Mouse (Mus musculus): ENCODE results near the gene Hnrnpk. TPM values are rescaled to one million over a fixed set of nuclear protein-coding genes. Genes with fewer than 3 reads are reported as not detected.
A peak's percentile ranks its signal among the peaks of the same experiment; 100 is the strongest.
"Not testable (repeated sequence)": the region's sequence is repeated elsewhere in the genome, so short reads cannot be mapped to it uniquely, and the experiment has no call there.

Gene Hnrnpk
- polyA plus RNA-seq, 1 experiment from 2014 or later: 1,061 TPM

GRCm38 (mm10) chr13:58373153-58373470 lies 30.0 kb downstream of the Hnrnpk start:
- H3K9me3 ChIP-seq (replicated peaks; ENCODE audit: control insufficient read depth, low read length): no peaks in the 10 kb centered on the region
- no peak overlapping the region for H3K27ac ChIP-seq (ENCODE audit: low read length)
- no peak overlapping the region for H3K4me2 ChIP-seq (ENCODE audit: low read depth, low read length)
- no peaks in the 10 kb centered on the region for H3K27me3 ChIP-seq (ENCODE audit: control insufficient read depth, insufficient read depth, low read length)
- peak; percentile 72; the same call in 1 of the 2 replicates for ATAC-seq (replicated peaks; ENCODE audit: extremely low read depth, insufficient read depth, low FRiP score)
- 66% methylated on average over 2 of the region's 2 CpGs for WGBS
- H3K36me3 ChIP-seq (ENCODE audit: control insufficient read depth, insufficient read depth): no peaks in the 10 kb centered on the region
- H3K9ac ChIP-seq (ENCODE audit: low read length): no peak overlapping the region
- no peak overlapping the region for H3K4me3 ChIP-seq (ENCODE audit: low read length)
- H3K4me1 ChIP-seq (ENCODE audit: control insufficient read depth, insufficient read depth, low read length): no peaks in the 10 kb centered on the region

- Histone ChIP-seq H3K36me3 (ENCODE audit: control insufficient read depth, insufficient read depth) (no peaks in the 10 kb centered on the region), H3K27me3 (ENCODE audit: control insufficient read depth, insufficient read depth, low read length) (no peaks in the 10 kb centered on the region), H3K27ac (ENCODE audit: low read length) (no peak overlapping the region), H3K4me1 (ENCODE audit: control insufficient read depth, insufficient read depth, low read length) (no peaks in the 10 kb centered on the region), H3K4me3 (ENCODE audit: low read length) (no peak overlapping the region), H3K9ac (ENCODE audit: low read length) (no peak overlapping the region), H3K9me3 (replicated peaks; ENCODE audit: control insufficient read depth, low read length) (no peaks in the 10 kb centered on the region), H3K4me2 (ENCODE audit: low read depth, low read length) (no peak overlapping the region)
- no peak; the same call in 1 of the 2 replicates for ATAC-seq (replicated peaks; ENCODE audit: extremely low read depth, insufficient read depth, low FRiP score)
- 73% methylated on average over 5 of the region's 5 CpGs for WGBS
Measured at GRCm38 (mm10) chr13:58372278-58373152, 30.6 kb downstream of the Hnrnpk start.

GRCm38 (mm10) chr13:58368835-58369234 lies 34.3 kb downstream of the Hnrnpk start:
- Histone ChIP-seq H3K4me3 (ENCODE audit: low read length) (no peak overlapping the region), H3K27ac (ENCODE audit: low read length) (no peak overlapping the region), H3K4me2 (ENCODE audit: low read depth, low read length) (no peak overlapping the region), H3K9ac (ENCODE audit: low read length) (no peak overlapping the region), H3K27me3 (ENCODE audit: control insufficient read depth, insufficient read depth, low read length) (no peaks in the 10 kb centered on the region), H3K9me3 (replicated peaks; ENCODE audit: control insufficient read depth, low read length) (no peaks in the 10 kb centered on the region), H3K36me3 (ENCODE audit: control insufficient read depth, insufficient read depth) (no peaks in the 10 kb centered on the region), H3K4me1 (ENCODE audit: control insufficient read depth, insufficient read depth, low read length) (no peaks in the 10 kb centered on the region)
- no peak for ATAC-seq (replicated peaks; ENCODE audit: extremely low read depth, insufficient read depth, low FRiP score)
- WGBS: 66% methylated on average over 4 of the region's 4 CpGs

DNA sequence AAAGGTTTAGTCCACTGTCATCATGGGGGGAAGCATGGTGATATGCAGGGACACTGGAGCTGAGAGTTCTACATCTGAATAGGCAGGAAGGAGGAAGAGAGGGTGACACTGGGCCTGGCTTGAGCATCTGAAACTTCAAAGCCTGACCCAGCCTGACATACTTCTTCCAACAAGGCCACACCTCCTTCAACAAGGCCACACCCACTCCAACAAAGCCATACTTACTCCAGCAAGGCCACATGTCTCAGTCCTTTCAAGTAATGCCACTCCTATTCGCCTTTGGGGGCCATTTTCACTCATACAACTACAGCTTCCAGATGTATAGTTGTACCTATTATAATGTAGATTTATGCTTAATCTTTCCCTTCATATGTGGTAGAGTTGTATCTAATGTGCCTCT lies 35.5 kb downstream of the Hnrnpk start:
- Histone ChIP-seq H3K9ac (ENCODE audit: low read length) (no peak overlapping the region), H3K9me3 (replicated peaks; ENCODE audit: control insufficient read depth, low read length) (no peaks in the 10 kb centered on the region), H3K36me3 (ENCODE audit: control insufficient read depth, insufficient read depth) (no peaks in the 10 kb centered on the region), H3K27ac (ENCODE audit: low read length) (no peak overlapping the region), H3K4me3 (ENCODE audit: low read length) (no peak overlapping the region), H3K27me3 (ENCODE audit: control insufficient read depth, insufficient read depth, low read length) (no peaks in the 10 kb centered on the region), H3K4me2 (ENCODE audit: low read depth, low read length) (no peak overlapping the region), H3K4me1 (ENCODE audit: control insufficient read depth, insufficient read depth, low read length) (no peaks in the 10 kb centered on the region)
- 56% methylated on average over 1 of the region's 1 CpGs for WGBS
- no peak for ATAC-seq (replicated peaks; ENCODE audit: extremely low read depth, insufficient read depth, low FRiP score)

DNA sequence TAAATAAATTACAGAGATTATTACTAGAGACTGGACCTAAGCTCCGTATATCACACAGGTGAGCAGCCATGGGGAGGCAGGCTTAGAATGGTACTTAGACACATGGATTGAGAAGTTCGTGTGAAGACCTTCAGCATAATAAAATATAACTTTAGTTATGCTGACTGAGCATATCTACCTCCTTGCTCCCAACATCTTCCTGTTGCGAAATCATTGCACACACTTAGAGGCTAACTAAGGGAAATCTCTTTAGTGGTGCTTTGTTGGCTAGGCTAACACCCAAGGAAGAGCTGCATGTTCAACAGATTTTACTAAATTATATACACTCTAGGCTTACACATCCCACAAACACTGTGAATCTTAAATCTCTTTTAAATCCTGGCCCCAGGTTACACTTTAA lies 36.8 kb downstream of the Hnrnpk start:
- H3K27ac ChIP-seq (ENCODE audit: low read length): no peak overlapping the region
- H3K4me2 ChIP-seq (ENCODE audit: low read depth, low read length): no peak overlapping the region
- no peak overlapping the region for H3K4me3 ChIP-seq (ENCODE audit: low read length)
- H3K27me3 ChIP-seq (ENCODE audit: control insufficient read depth, insufficient read depth, low read length): no peaks in the 10 kb centered on the region
- H3K9ac ChIP-seq (ENCODE audit: low read length): no peak overlapping the region
- H3K4me1 ChIP-seq (ENCODE audit: control insufficient read depth, insufficient read depth, low read length): no peaks in the 10 kb centered on the region
- WGBS: 85% methylated on average over 3 of the region's 3 CpGs
- 0 out of 2 replicates have a peak, but pooled peaks cover 6% of the 10 kb centered on the region for H3K9me3 ChIP-seq (replicated peaks; ENCODE audit: control insufficient read depth, low read length)
- no peaks in the 10 kb centered on the region for H3K36me3 ChIP-seq (ENCODE audit: control insufficient read depth, insufficient read depth)
- no peak for ATAC-seq (replicated peaks; ENCODE audit: extremely low read depth, insufficient read depth, low FRiP score)

DNA sequence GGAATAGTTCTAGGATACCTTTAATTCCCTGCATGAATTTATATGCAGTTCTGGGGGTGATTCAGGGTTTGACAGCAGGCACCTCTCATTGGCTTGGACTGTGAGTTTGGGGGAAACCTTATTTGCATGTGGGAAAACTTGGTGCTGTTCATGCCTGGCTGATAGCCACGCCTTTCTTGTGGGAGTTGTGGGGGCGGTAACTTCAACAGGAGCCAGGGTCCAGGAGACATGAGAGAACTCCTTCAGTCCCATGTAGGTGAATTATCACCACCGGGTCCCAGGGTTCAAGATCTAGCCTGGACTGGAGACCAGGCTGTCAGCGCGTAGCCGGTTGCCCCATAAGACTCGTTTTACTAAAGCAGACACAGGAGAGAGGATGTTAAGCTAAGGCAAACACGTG lies 38.0 kb downstream of the Hnrnpk start:
- 80% methylated on average over 8 of the region's 8 CpGs for WGBS
- not testable (repeated sequence) for H3K4me2 ChIP-seq (ENCODE audit: low read depth, low read length); ATAC-seq (replicated peaks; ENCODE audit: extremely low read depth, insufficient read depth, low FRiP score); H3K4me3 ChIP-seq (ENCODE audit: low read length); H3K9me3 ChIP-seq (replicated peaks; ENCODE audit: control insufficient read depth, low read length); H3K4me1 ChIP-seq (ENCODE audit: control insufficient read depth, insufficient read depth, low read length); H3K27me3 ChIP-seq (ENCODE audit: control insufficient read depth, insufficient read depth, low read length); H3K27ac ChIP-seq (ENCODE audit: low read length); H3K36me3 ChIP-seq (ENCODE audit: control insufficient read depth, insufficient read depth); H3K9ac ChIP-seq (ENCODE audit: low read length)

DNA sequence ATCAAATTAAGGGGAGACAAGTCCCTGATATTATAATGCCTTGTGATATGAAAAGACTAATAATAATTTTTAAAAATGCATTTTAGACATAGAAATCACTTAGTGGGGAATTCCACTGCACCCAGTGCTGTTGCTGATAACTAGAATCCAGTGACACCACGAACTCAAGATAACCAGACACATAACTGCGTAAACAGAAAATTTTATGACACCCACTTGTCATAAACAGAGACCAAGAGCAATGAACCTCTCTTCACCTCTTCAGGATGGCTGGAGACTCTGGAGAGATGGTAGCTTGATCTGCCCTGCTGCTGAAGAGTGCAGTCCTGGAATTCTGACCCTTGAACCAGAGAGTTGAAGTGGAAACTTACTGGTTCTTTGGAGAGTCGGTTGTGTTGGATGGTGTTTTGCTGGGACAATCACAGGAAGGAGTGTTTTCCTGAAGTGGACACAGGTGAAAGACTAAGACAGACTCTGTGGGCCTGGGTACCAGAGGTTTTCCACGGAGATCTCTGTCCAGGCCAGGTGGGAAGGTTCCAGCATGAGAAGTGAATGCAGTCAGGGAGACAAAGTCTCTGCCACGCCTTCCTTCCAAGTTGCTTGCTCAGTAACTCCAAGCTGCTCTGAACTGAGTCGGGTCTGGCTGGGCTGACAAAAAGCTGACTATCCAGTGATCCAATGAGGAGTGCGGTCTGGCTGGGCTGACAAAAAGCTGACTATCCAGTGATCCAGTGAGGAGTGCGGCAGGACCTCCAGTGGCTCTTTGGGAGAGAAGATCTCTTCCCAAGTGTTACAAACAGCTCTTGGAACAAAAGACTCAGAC lies 38.6 kb downstream of the Hnrnpk start:
- Histone ChIP-seq H3K36me3 (ENCODE audit: control insufficient read depth, insufficient read depth) (no peaks in the 10 kb centered on the region), H3K9ac (ENCODE audit: low read length) (no peak overlapping the region), H3K4me3 (ENCODE audit: low read length) (no peak overlapping the region), H3K27me3 (ENCODE audit: control insufficient read depth, insufficient read depth, low read length) (no peaks in the 10 kb centered on the region), H3K4me1 (ENCODE audit: control insufficient read depth, insufficient read depth, low read length) (no peaks in the 10 kb centered on the region), H3K9me3 (replicated peaks; ENCODE audit: control insufficient read depth, low read length) (0 out of 2 replicates have a peak, but pooled peaks cover 6% of the 10 kb centered on the region), H3K4me2 (ENCODE audit: low read depth, low read length) (no peak overlapping the region), H3K27ac (ENCODE audit: low read length) (no peak overlapping the region)
- no peak for ATAC-seq (replicated peaks; ENCODE audit: extremely low read depth, insufficient read depth, low FRiP score)
- WGBS: 71% methylated on average over 8 of the region's 8 CpGs

DNA sequence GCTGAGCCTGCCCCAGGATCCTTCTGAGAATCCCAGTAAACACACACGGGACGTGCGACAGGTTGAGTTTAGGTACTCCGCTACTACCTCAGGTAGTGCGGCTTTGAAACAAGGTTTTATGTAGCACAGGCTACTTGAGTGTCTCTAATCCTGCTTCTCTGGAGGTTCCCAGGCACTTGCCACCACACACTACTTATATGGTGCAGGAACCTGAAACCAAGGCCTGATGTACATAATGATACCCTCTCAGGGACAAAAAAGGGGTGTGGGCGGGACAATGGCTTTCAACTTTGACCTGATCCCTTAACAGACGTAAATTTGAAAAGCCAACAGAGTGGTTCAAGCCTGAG lies 43.9 kb downstream of the Hnrnpk start:
- Histone ChIP-seq H3K36me3 (ENCODE audit: control insufficient read depth, insufficient read depth) (no peaks in the 10 kb centered on the region), H3K27ac (ENCODE audit: low read length) (peak overlapping the region; percentile 39; the same call in 1 of the 2 replicates), H3K9ac (ENCODE audit: low read length) (peak overlapping the region; percentile 58), H3K4me2 (ENCODE audit: low read depth, low read length) (peak overlapping the region; percentile 99), H3K4me1 (ENCODE audit: control insufficient read depth, insufficient read depth, low read length) (0 out of 2 replicates have a peak, but pooled peaks cover 2% of the 10 kb centered on the region), H3K27me3 (ENCODE audit: control insufficient read depth, insufficient read depth, low read length) (no peaks in the 10 kb centered on the region), H3K4me3 (ENCODE audit: low read length) (peak overlapping the region; percentile 60), H3K9me3 (replicated peaks; ENCODE audit: control insufficient read depth, low read length) (0 out of 2 replicates have a peak, but pooled peaks cover 6% of the 10 kb centered on the region)
- peak; percentile 37 for ATAC-seq (replicated peaks; ENCODE audit: extremely low read depth, insufficient read depth, low FRiP score)
- WGBS: 11% methylated on average over 7 of the region's 7 CpGs

Measured in heart, embryonic 16.5 days (tissue).